30 mouse cellular contexts compared by ENCODE assay signal in the genomic region with DNA sequence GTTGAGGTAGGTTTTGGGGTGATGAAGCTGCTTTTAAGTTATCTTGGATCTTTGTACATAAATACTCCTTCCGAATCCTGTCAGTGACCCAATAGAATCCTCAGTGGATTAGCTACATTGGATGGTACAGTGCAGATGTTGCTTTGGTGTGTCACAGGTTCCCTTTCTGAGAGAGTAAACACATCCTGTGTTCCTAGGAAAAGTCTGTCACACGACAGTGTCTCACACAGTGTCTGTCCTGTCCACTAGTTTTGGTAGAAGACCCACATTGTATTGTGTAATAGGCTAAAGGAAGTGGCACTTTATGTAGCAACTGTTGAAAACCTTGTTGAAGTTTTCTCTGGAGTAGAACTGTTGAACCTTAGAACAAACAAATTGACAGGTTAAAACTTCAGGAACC. TPM values are rescaled to one million over a fixed set of nuclear protein-coding genes. Genes with fewer than 3 reads are reported as not detected.
DNase-seq lines count a peak whose midpoint lies in the region; TF ChIP-seq lines count a peak whose summit lies in the region.
"Had no signal": no experiment of that assay in that cellular context is flagged by ENCODE, and none has a peak within 500 bp of the region (broad histone marks: within the 10 kb centered on the region; RNA-seq: fewer than 3 reads in every experiment).

No protein-coding gene starts in this region.

- H3K79me2 ChIP-seq in macrophage (ENCODE audit: inconsistent target), result peaks cover 15% of the 10 kb centered on the region; the same call in 1 of the 2 replicates

- WGBS in macrophage (ENCODE audit: missing documents), result 27% methylated on average over 2 of the region's 2 CpGs

- peak; percentile 63 for DNase-seq in layer of hippocampus, adult 9-11 months
- DNase-seq in layer of hippocampus, postnatal 25 days (ENCODE audit: extremely low spot score in 1 of 2, low spot score in 1 of 2), result no peak
- DNase-seq in embryo, embryonic 9.5 days (ENCODE audit: extremely low spot score), result no peak
- no peak for DNase-seq in T-cell, adult 2 months (ENCODE audit: low spot score)
- DNase-seq in cerebellum, adult 9-11 months, result no peak
- DNase-seq: adrenal gland, adult 8-10 months; adrenal gland, postnatal 36 days; cerebellum, adult 11 months; cerebellum, adult 2 months; cerebellum, postnatal 10 days; cerebellum, postnatal 36 days; forebrain, postnatal 0 days; gastrocnemius, adult 2 months; gastrocnemius, postnatal 14 days; heart, adult 2 months had no signal

- H3K27ac ChIP-seq in bone marrow macrophage, adult 2 months (ENCODE audit: insufficient read depth, low read depth, low read length), result peak overlapping the region; percentile 89
- H3K27ac ChIP-seq in macrophage, result peak overlapping the region; percentile 97
- H3K27ac ChIP-seq: embryonic facial prominence, embryonic 12.5 days; embryonic facial prominence, embryonic 15.5 days; gastrocnemius, adult 2 months; heart, adult 2 months; heart, embryonic 10.5 days; heart, embryonic 13.5 days; hindbrain, embryonic 12.5 days; hindbrain, embryonic 15.5 days had no signal

- TF ChIP-seq CTCF in bone marrow macrophage, adult 2 months (IDR thresholded peaks at IDR 0.05; ENCODE audit: low read depth, low read length), result no peak

- no peak for TF ChIP-seq POLR2A in bone marrow macrophage, adult 2 months (IDR thresholded peaks at IDR 0.05; ENCODE audit: borderline replicate concordance, low read depth, low read length)

- peaks cover 62% of the 10 kb centered on the region for H3K4me1 ChIP-seq in bone marrow macrophage, adult 2 months (ENCODE audit: control insufficient read depth, insufficient read depth, low read length)
- H3K4me1 ChIP-seq: embryonic facial prominence, embryonic 12.5 days; embryonic facial prominence, embryonic 15.5 days; heart, embryonic 10.5 days; heart, embryonic 13.5 days; hindbrain, embryonic 12.5 days; hindbrain, embryonic 15.5 days had no signal

- peaks cover 2% of the 10 kb centered on the region; the same call in 1 of the 2 replicates for H3K36me3 ChIP-seq in macrophage (ENCODE audit: inconsistent target)
- H3K36me3 ChIP-seq: embryonic facial prominence, embryonic 12.5 days; embryonic facial prominence, embryonic 15.5 days; heart, embryonic 10.5 days; heart, embryonic 13.5 days; hindbrain, embryonic 12.5 days; hindbrain, embryonic 15.5 days had no signal

- H3K4me3 ChIP-seq in bone marrow macrophage, adult 2 months (ENCODE audit: insufficient read depth, low read length), result no peak overlapping the region
- no peak overlapping the region for H3K4me3 ChIP-seq in macrophage (ENCODE audit: inconsistent target)
- H3K4me3 ChIP-seq: embryonic facial prominence, embryonic 12.5 days; embryonic facial prominence, embryonic 15.5 days; gastrocnemius, adult 2 months; heart, adult 2 months; heart, embryonic 10.5 days; heart, embryonic 13.5 days; hindbrain, embryonic 12.5 days; hindbrain, embryonic 15.5 days had no signal

RNA-seq across cellular contexts. Expression of gene Mthfs, which starts 42.9 kb away (rescaled TPM):
- 10 to 100 TPM; 29.0 to 37.9 TPM for total RNA-seq in layer of hippocampus, postnatal 25 days (2021)
- 50.4 and 80.4 TPM in 2 replicates for polyA plus RNA-seq in bone marrow macrophage, adult 2 months (2012; ENCODE audit: insufficient read depth, insufficient read length, missing spikeins)
- 100 to 1,000 TPM; 142 to 807 (median 391) TPM for total RNA-seq in macrophage (2018; cell fraction: chromatin; rRNA removed)
- 100 to 1,000 TPM in 13 of 26 experiments, 10 to 100 TPM in 13; 52.2 to 162 (median 102) TPM for total RNA-seq in macrophage (2018; cell fraction: cytosol; rRNA removed)
- total RNA-seq in macrophage (2018; cell fraction: nucleus; rRNA removed), result 100 to 1,000 TPM in 25 of 26 experiments, 10 to 100 TPM in 1; 93.0 to 529 (median 240) TPM
- polyA plus RNA-seq in macrophage (2018), result 92.9 to 115 TPM (median 109 TPM) in 3 replicates

RNA-seq across cellular contexts. Expression of gene Gm29094, which starts 54.2 kb away (rescaled TPM):
- total RNA-seq in layer of hippocampus, postnatal 25 days (2021), result not detected
- polyA plus RNA-seq in bone marrow macrophage, adult 2 months (2012; ENCODE audit: insufficient read depth, insufficient read length, missing spikeins), result not detected in 2 replicates
- 100 to 1,000 TPM in 9 of 26 experiments, 10 to 100 TPM in 16, 1 to 10 TPM in 1; 8.6 to 334 (median 60.8) TPM for total RNA-seq in macrophage (2018; cell fraction: chromatin; rRNA removed)
- 10 to 100 TPM in 3 of 26 experiments, 1 to 10 TPM in 22, under 1 TPM in 1; 0.95 to 12.5 (median 4.5) TPM for total RNA-seq in macrophage (2018; cell fraction: cytosol; rRNA removed)
- 100 to 1,000 TPM in 1 of 26 experiments, 10 to 100 TPM in 24, not detected in 1; 14.1 to 103 (median 44.2) TPM for total RNA-seq in macrophage (2018; cell fraction: nucleus; rRNA removed)
- 1.4 to 5.5 TPM (median 4.3 TPM) in 3 replicates for polyA plus RNA-seq in macrophage (2018)
- total RNA-seq: adrenal gland, adult 8-10 months; adrenal gland, postnatal 36 days; forebrain, postnatal 0 days; gastrocnemius, adult 2 months; gastrocnemius, postnatal 14 days; heart, postnatal 25 days; hematopoietic stem cell, adult 5-6 weeks; MEL had no signal
- polyA plus RNA-seq: C2C12; cerebellum, adult 2 months; forebrain, embryonic 14.5 days; frontal cortex, adult 2 months; heart, adult 2 months; heart, embryonic 10.5 days; heart, embryonic 13.5 days; hindbrain, embryonic 12.5 days; hindbrain, embryonic 15.5 days; intestine, embryonic 14.5 days had no signal

RNA-seq across cellular contexts. Expression of gene Bcl2a1b, which starts 54.4 kb away (rescaled TPM):
- total RNA-seq in layer of hippocampus, postnatal 25 days (2021), result 1 to 10 TPM in 1 of 2 experiments, under 1 TPM in 1; 0.87 to 1.3 TPM
- polyA plus RNA-seq in bone marrow macrophage, adult 2 months (2012; ENCODE audit: insufficient read depth, insufficient read length, missing spikeins), result 6.7 and 8.9 TPM in 2 replicates
- 100 to 1,000 TPM in 18 of 26 experiments, 10 to 100 TPM in 8; 25.9 to 575 (median 198) TPM for total RNA-seq in macrophage (2018; cell fraction: chromatin; rRNA removed)
- 1,000 to 10,000 TPM in 1 of 26 experiments, 100 to 1,000 TPM in 23, 10 to 100 TPM in 2; 67.5 to 1,037 (median 292) TPM for total RNA-seq in macrophage (2018; cell fraction: cytosol; rRNA removed)
- 100 to 1,000 TPM in 25 of 26 experiments, 10 to 100 TPM in 1; 37.4 to 906 (median 501) TPM for total RNA-seq in macrophage (2018; cell fraction: nucleus; rRNA removed)
- 123 to 347 TPM (median 195 TPM) in 3 replicates for polyA plus RNA-seq in macrophage (2018)
- total RNA-seq: gastrocnemius, adult 2 months; gastrocnemius, postnatal 14 days; MEL had no signal
- polyA plus RNA-seq: C2C12; heart, embryonic 10.5 days; hindbrain, embryonic 12.5 days had no signal

Comparison
In these comparisons a context has a peak if more than half of its experiments do, and no peak if none do; other contexts are left out.
1. RNA of gene Bcl2a1b, which starts 54.4 kb away (polyA plus RNA-seq): 123 to 347 TPM in macrophage; 6.7 to 8.9 TPM in bone marrow macrophage, adult 2 months; every median in the first group is over 10 times any median in the second.